Mouse (Mus musculus) lung, adult 2 months (tissue): Measurements from ENCODE around the gene Kntc1.

ENCODE experiments used
- CTCF ChIP-seq: fragments of 200-500 bp; IDR thresholded peaks from 2 replicates; pipeline ENCODE4 v1.5.1; 2011; ENCODE audit warnings: mild to moderate bottlenecking, low read length, control low read depth; ENCODE audit not compliant: insufficient read depth
- POLR2A ChIP-seq: fragments of 200-500 bp; IDR thresholded peaks from 2 replicates; pipeline ENCODE4 v1.6.1; 2011; ENCODE audit warnings: low read depth, mild to moderate bottlenecking, control low read depth, low read length, borderline replicate concordance; ENCODE audit errors: extremely low read depth

DNA sequence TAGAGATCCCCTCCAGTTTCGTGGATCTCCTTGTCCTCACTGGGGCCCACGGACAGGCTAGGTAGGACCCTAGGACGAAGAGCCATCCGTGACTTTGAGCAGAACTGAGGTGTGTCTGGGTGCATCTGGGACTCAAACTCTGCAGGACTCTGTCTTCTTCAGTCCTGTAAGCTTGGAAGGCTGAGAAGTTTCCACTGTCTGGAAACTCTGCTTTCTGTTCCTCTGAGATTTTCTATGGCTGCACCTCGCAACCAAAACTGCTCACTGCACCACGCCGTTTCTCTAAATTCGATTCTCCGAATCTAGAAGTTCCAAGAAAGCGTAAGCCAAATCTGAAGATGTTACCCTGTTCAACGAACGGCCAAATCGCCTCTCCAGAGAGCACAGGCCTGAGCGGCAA is 114.4 kb downstream of the Kntc1 start:
- no peak for TF ChIP-seq CTCF
- TF ChIP-seq POLR2A = no peak
